Mouse (Mus musculus): ENCODE data around the gene Tmem125. TPM values are rescaled to one million over a fixed set of nuclear protein-coding genes. Genes with fewer than 3 reads are reported as not detected.

The Tmem125 gene
- polyA plus RNA-seq, 1 experiment, result not detected

GRCm38 (mm10) chr4:118544441-118545127 lies 740 bp upstream of the Tmem125 start:
- no peaks in the 10 kb centered on the region for H3K27me3 ChIP-seq (ENCODE audit: control insufficient read depth, insufficient read depth, low read length)
- H3K36me3 ChIP-seq (ENCODE audit: control insufficient read depth, insufficient read depth, low read length), result no peaks in the 10 kb centered on the region
- TF ChIP-seq CTCF (IDR thresholded peaks at IDR 0.05; ENCODE audit: control insufficient read depth, insufficient read depth, insufficient replicate concordance, low read depth, low read length), result no peak
- no peak for TF ChIP-seq POLR2A (IDR thresholded peaks at IDR 0.05; ENCODE audit: control insufficient read depth, low read depth, low read length)
- H3K4me3 ChIP-seq (ENCODE audit: control insufficient read depth, low read depth, low read length), result no peak overlapping the region
- H3K27ac ChIP-seq (ENCODE audit: control insufficient read depth, insufficient read depth, low read depth, low read length), result no peak overlapping the region
- H3K4me1 ChIP-seq (ENCODE audit: control insufficient read depth, insufficient read depth, low read length), result peaks cover 10% of the 10 kb centered on the region

GRCm38 (mm10) chr4:118543158-118543530 lies 700 bp downstream of the Tmem125 start:
- Histone ChIP-seq H3K4me1 (ENCODE audit: control insufficient read depth, insufficient read depth, low read length) (peaks cover 10% of the 10 kb centered on the region), H3K36me3 (ENCODE audit: control insufficient read depth, insufficient read depth, low read length) (no peaks in the 10 kb centered on the region), H3K27ac (ENCODE audit: control insufficient read depth, insufficient read depth, low read depth, low read length) (no peak overlapping the region), H3K27me3 (ENCODE audit: control insufficient read depth, insufficient read depth, low read length) (no peaks in the 10 kb centered on the region), H3K4me3 (ENCODE audit: control insufficient read depth, low read depth, low read length) (0 out of 2 replicates have a peak overlapping the region, but pooled peaks have one; percentile 4)
- no peak for TF ChIP-seq POLR2A (IDR thresholded peaks at IDR 0.05; ENCODE audit: control insufficient read depth, low read depth, low read length)
- no peak for TF ChIP-seq CTCF (IDR thresholded peaks at IDR 0.05; ENCODE audit: control insufficient read depth, insufficient read depth, insufficient replicate concordance, low read depth, low read length)

GRCm38 (mm10) chr4:118542510-118543157 lies 1.2 kb downstream of the Tmem125 start:
- Histone ChIP-seq H3K36me3 (ENCODE audit: control insufficient read depth, insufficient read depth, low read length) (no peaks in the 10 kb centered on the region), H3K27me3 (ENCODE audit: control insufficient read depth, insufficient read depth, low read length) (no peaks in the 10 kb centered on the region), H3K4me1 (ENCODE audit: control insufficient read depth, insufficient read depth, low read length) (peaks cover 10% of the 10 kb centered on the region), H3K4me3 (ENCODE audit: control insufficient read depth, low read depth, low read length) (no peak overlapping the region), H3K27ac (ENCODE audit: control insufficient read depth, insufficient read depth, low read depth, low read length) (no peak overlapping the region)
- no peak for TF ChIP-seq CTCF (IDR thresholded peaks at IDR 0.05; ENCODE audit: control insufficient read depth, insufficient read depth, insufficient replicate concordance, low read depth, low read length)
- no peak for TF ChIP-seq POLR2A (IDR thresholded peaks at IDR 0.05; ENCODE audit: control insufficient read depth, low read depth, low read length)

- Histone ChIP-seq H3K4me3 (ENCODE audit: control insufficient read depth, low read depth, low read length) (no peak overlapping the region), H3K4me1 (ENCODE audit: control insufficient read depth, insufficient read depth, low read length) (peaks cover 10% of the 10 kb centered on the region), H3K27me3 (ENCODE audit: control insufficient read depth, insufficient read depth, low read length) (no peaks in the 10 kb centered on the region), H3K36me3 (ENCODE audit: control insufficient read depth, insufficient read depth, low read length) (no peaks in the 10 kb centered on the region), H3K27ac (ENCODE audit: control insufficient read depth, insufficient read depth, low read depth, low read length) (no peak overlapping the region)
- no peak for TF ChIP-seq CTCF (IDR thresholded peaks at IDR 0.05; ENCODE audit: control insufficient read depth, insufficient read depth, insufficient replicate concordance, low read depth, low read length)
- no peak for TF ChIP-seq POLR2A (IDR thresholded peaks at IDR 0.05; ENCODE audit: control insufficient read depth, low read depth, low read length)
Observed at GRCm38 (mm10) chr4:118539904-118540303, 3.9 kb downstream of the Tmem125 start.

- H3K27me3 ChIP-seq (ENCODE audit: control insufficient read depth, insufficient read depth, low read length), result no peaks in the 10 kb centered on the region
- no peaks in the 10 kb centered on the region for H3K4me1 ChIP-seq (ENCODE audit: control insufficient read depth, insufficient read depth, low read length)
- no peak for TF ChIP-seq CTCF (IDR thresholded peaks at IDR 0.05; ENCODE audit: control insufficient read depth, insufficient read depth, insufficient replicate concordance, low read depth, low read length)
- no peak for TF ChIP-seq POLR2A (IDR thresholded peaks at IDR 0.05; ENCODE audit: control insufficient read depth, low read depth, low read length)
- no peaks in the 10 kb centered on the region for H3K36me3 ChIP-seq (ENCODE audit: control insufficient read depth, insufficient read depth, low read length)
- no peak overlapping the region for H3K27ac ChIP-seq (ENCODE audit: control insufficient read depth, insufficient read depth, low read depth, low read length)
- no peak overlapping the region for H3K4me3 ChIP-seq (ENCODE audit: control insufficient read depth, low read depth, low read length)
Observed at GRCm38 (mm10) chr4:118537801-118538200, 6.0 kb downstream of the Tmem125 start.

- Histone ChIP-seq H3K27ac (ENCODE audit: control insufficient read depth, insufficient read depth, low read depth, low read length) (no peak overlapping the region), H3K36me3 (ENCODE audit: control insufficient read depth, insufficient read depth, low read length) (no peaks in the 10 kb centered on the region), H3K4me3 (ENCODE audit: control insufficient read depth, low read depth, low read length) (no peak overlapping the region), H3K4me1 (ENCODE audit: control insufficient read depth, insufficient read depth, low read length) (no peaks in the 10 kb centered on the region), H3K27me3 (ENCODE audit: control insufficient read depth, insufficient read depth, low read length) (no peaks in the 10 kb centered on the region)
- TF ChIP-seq POLR2A (IDR thresholded peaks at IDR 0.05; ENCODE audit: control insufficient read depth, low read depth, low read length) (no peak), CTCF (IDR thresholded peaks at IDR 0.05; ENCODE audit: control insufficient read depth, insufficient read depth, insufficient replicate concordance, low read depth, low read length) (no peak)
Observed at GRCm38 (mm10) chr4:118535610-118536009, 8.2 kb downstream of the Tmem125 start.

GRCm38 (mm10) chr4:118533605-118534004 lies 10.2 kb downstream of the Tmem125 start:
- Histone ChIP-seq H3K36me3 (ENCODE audit: control insufficient read depth, insufficient read depth, low read length) (no peaks in the 10 kb centered on the region), H3K4me1 (ENCODE audit: control insufficient read depth, insufficient read depth, low read length) (no peaks in the 10 kb centered on the region), H3K27me3 (ENCODE audit: control insufficient read depth, insufficient read depth, low read length) (no peaks in the 10 kb centered on the region), H3K4me3 (ENCODE audit: control insufficient read depth, low read depth, low read length) (no peak overlapping the region), H3K27ac (ENCODE audit: control insufficient read depth, insufficient read depth, low read depth, low read length) (no peak overlapping the region)
- TF ChIP-seq POLR2A (IDR thresholded peaks at IDR 0.05; ENCODE audit: control insufficient read depth, low read depth, low read length), result no peak
- TF ChIP-seq CTCF (IDR thresholded peaks at IDR 0.05; ENCODE audit: control insufficient read depth, insufficient read depth, insufficient replicate concordance, low read depth, low read length), result no peak
